Mouse (Mus musculus): ENCODE data around the gene Rgs13. TPM values are rescaled to one million over a fixed set of nuclear protein-coding genes. Genes with fewer than 3 reads are reported as not detected.

Rgs13 gene
- total and polyA plus RNA-seq, 3 experiments, result 149 to 1,247 (median 698) TPM

- Histone ChIP-seq H3K36me3 (replicated peaks in 1 of 2; ENCODE audit: control insufficient read depth in 1 of 2, insufficient read depth in 1 of 2, low read length in 1 of 2) (peaks cover 15 to 18% of the 10 kb centered on the region in 2 experiments), H3K9me3 (replicated peaks; ENCODE audit: low read length) (no peaks in the 10 kb centered on the region), H3K4me2 (ENCODE audit: insufficient read depth, low read depth, poor library complexity, severe bottlenecking) (peak overlapping the region; percentile 95; the same call in 1 of the 2 replicates), H3K79me2 (replicated peaks; ENCODE audit: control insufficient read depth, extremely low read depth, insufficient read depth, poor library complexity, severe bottlenecking) (peaks cover 28% of the 10 kb centered on the region), H3K4me1 (ENCODE audit: control insufficient read depth in 1 of 2, insufficient read depth in 2 of 2) (peaks cover 9 to 31% of the 10 kb centered on the region in 2 experiments), H3K27me3 (replicated peaks) (no peaks in the 10 kb centered on the region), H3K4me3 (replicated peaks in 1 of 3; ENCODE audit: low read depth in 2 of 3, low read length in 2 of 3, poor library complexity in 1 of 3) (peak overlapping the region in 2 of 3 experiments; percentile 57 to 91), H3K27ac (ENCODE audit: insufficient read depth, low read depth) (peak overlapping the region; percentile 79), H3K9ac (ENCODE audit: insufficient read depth, low read depth) (peak overlapping the region; percentile 78; the same call in 1 of the 2 replicates)
- dilution Hi-C loops (cut with MboI; ENCODE audit: extremely low pct_ligation_motif_present, extremely low pct_unique_long_range_greater_than_20kb, low sequenced_read_pairs) (no loop called here), in situ Hi-C loops (cut with MboI; ENCODE audit: low pct_ligation_motif_present, low pct_unique_long_range_greater_than_20kb, low sequenced_read_pairs) (no loop called here)
- DNase-seq (ENCODE audit: extremely low read depth), result peak; percentile 88
- TF ChIP-seq HCFC1 (IDR thresholded peaks at IDR 0.05; ENCODE audit: low read depth, low read length), result peak; percentile 68
- peak; percentile 49 for TF ChIP-seq JUN (IDR thresholded peaks at IDR 0.05; ENCODE audit: insufficient read depth, low read depth, low read length)
- TF ChIP-seq RAD21 (IDR thresholded peaks at IDR 0.05; ENCODE audit: low read depth, low read length), result no peak
- TF ChIP-seq JUND (conservative IDR thresholded peaks at IDR 0.05; ENCODE audit: low read depth, low read length), result peak; percentile 37; the same call in 1 of the 2 replicates
- 0 out of 2 replicates have a peak, but pooled peaks have one; percentile 54 for TF ChIP-seq MAZ (IDR thresholded peaks at IDR 0.05; ENCODE audit: low read depth, low read length)
- peak; percentile 53 for TF ChIP-seq CHD2 (IDR thresholded peaks at IDR 0.05; ENCODE audit: low read length)
- TF ChIP-seq MYC (IDR thresholded peaks at IDR 0.05; ENCODE audit: low read depth, low read length), result peak; percentile 70; the same call in 1 of the 2 replicates
- no peak for TF ChIP-seq USF1 (IDR thresholded peaks at IDR 0.05; ENCODE audit: low read depth, low read length)
- no peak for TF ChIP-seq GABPA (IDR thresholded peaks at IDR 0.05; ENCODE audit: insufficient replicate concordance, low read depth, low read length)
- TF ChIP-seq BHLHE40 (IDR thresholded peaks at IDR 0.05; ENCODE audit: low read depth, low read length), result peak; percentile 82
- 0 out of 2 replicates have a peak, but pooled peaks have one; percentile 60 for TF ChIP-seq POLR2AphosphoS2 (IDR thresholded peaks at IDR 0.05; ENCODE audit: low read depth, low read length)
- peak; percentile 77 for TF ChIP-seq IRF4 (IDR thresholded peaks at IDR 0.05; ENCODE audit: low read depth, low read length)
- peak; percentile 68; the same call in 1 of the 2 replicates for TF ChIP-seq TBP (conservative IDR thresholded peaks at IDR 0.05; ENCODE audit: low read depth, low read length)
- TF ChIP-seq SIN3A (IDR thresholded peaks at IDR 0.05; ENCODE audit: low read length), result peak; percentile 86
- peak; percentile 32; the same call in 1 of the 2 replicates for TF ChIP-seq E2F4 (IDR thresholded peaks at IDR 0.05; ENCODE audit: insufficient replicate concordance, low read depth, low read length)
- TF ChIP-seq KAT2A (IDR thresholded peaks at IDR 0.05; ENCODE audit: insufficient replicate concordance, low read length), result 0 out of 2 replicates have a peak, but pooled peaks have one; percentile 39
- peak; percentile 71; the same call in 1 of the 2 replicates for TF ChIP-seq ETS1 (conservative IDR thresholded peaks at IDR 0.05; ENCODE audit: low read depth, low read length)
- TF ChIP-seq TCF12 (IDR thresholded peaks at IDR 0.05; ENCODE audit: low read depth, low read length), result peak; percentile 76
- TF ChIP-seq ZNF384 (IDR thresholded peaks at IDR 0.05; ENCODE audit: low read depth, low read length), result peak; percentile 94
- TF ChIP-seq SMC3 (IDR thresholded peaks at IDR 0.05; ENCODE audit: low read depth, low read length), result no peak
- TF ChIP-seq EP300 (IDR thresholded peaks at IDR 0.05; ENCODE audit: low read length), result peak; percentile 85
- TF ChIP-seq NELFE (IDR thresholded peaks at IDR 0.05; ENCODE audit: low read depth, low read length), result no peak
- peak; percentile 14 for TF ChIP-seq RCOR1 (conservative IDR thresholded peaks at IDR 0.05; ENCODE audit: low read depth, low read length)
- 0 out of 2 replicates have a peak, but pooled peaks have one; percentile 19 for TF ChIP-seq POLR2A (IDR thresholded peaks at IDR 0.05; ENCODE audit: low read depth, low read length)
- TF ChIP-seq ZC3H11A (IDR thresholded peaks at IDR 0.05; ENCODE audit: low read depth, low read length), result no peak
- peak; percentile 88 for TF ChIP-seq MEF2A (IDR thresholded peaks at IDR 0.05; ENCODE audit: borderline replicate concordance, low read depth, low read length)
- peak; percentile 74 for TF ChIP-seq MAFK (IDR thresholded peaks at IDR 0.05; ENCODE audit: insufficient replicate concordance, low read length)
- peak; percentile 76 for TF ChIP-seq ELF1 (IDR thresholded peaks at IDR 0.05; ENCODE audit: low read depth, low read length)
Measured at GRCm38 (mm10) chr1:144173568-144174036, 3.6 kb downstream of the Rgs13 start.
